ENCODE assay signal across 18 mouse cellular contexts in genomic region chr3:109062391-109062790, GRCm38 (mm10). TPM values are rescaled to one million over a fixed set of nuclear protein-coding genes. Genes with fewer than 3 reads are reported as not detected.
"Had no signal": no experiment of that assay in that cellular context is flagged by ENCODE, and none has a peak within 500 bp of the region (broad histone marks: within the 10 kb centered on the region; RNA-seq: fewer than 3 reads in every experiment).

No protein-coding gene starts in this region.

- H3K4me2 ChIP-seq: neural tube, embryonic 12.5 days; neural tube, embryonic 13.5 days; neural tube, embryonic 15.5 days; stomach, embryonic 15.5 days had no signal

- H3K9ac ChIP-seq: neural tube, embryonic 12.5 days; neural tube, embryonic 13.5 days; neural tube, embryonic 15.5 days; stomach, embryonic 15.5 days had no signal

- H3K4me1 ChIP-seq: neural tube, embryonic 12.5 days; neural tube, embryonic 13.5 days; neural tube, embryonic 15.5 days; stomach, embryonic 15.5 days had no signal

- H3K27me3 ChIP-seq: neural tube, embryonic 12.5 days; neural tube, embryonic 13.5 days; neural tube, embryonic 15.5 days; stomach, embryonic 15.5 days had no signal

- H3K4me3 ChIP-seq: neural tube, embryonic 12.5 days; neural tube, embryonic 13.5 days; neural tube, embryonic 15.5 days; stomach, embryonic 15.5 days had no signal

- DNase-seq: right cerebral cortex, postnatal 14 days; right cerebral cortex, postnatal 25 days; right cerebral cortex, postnatal 4 days; thymus, adult 18-20 months; thymus, postnatal 36 days had no signal

- H3K27ac ChIP-seq: neural tube, embryonic 12.5 days; neural tube, embryonic 13.5 days; neural tube, embryonic 15.5 days; stomach, embryonic 15.5 days had no signal

- H3K36me3 ChIP-seq: neural tube, embryonic 12.5 days; neural tube, embryonic 13.5 days; neural tube, embryonic 15.5 days; stomach, embryonic 15.5 days had no signal

- H3K9me3 ChIP-seq: neural tube, embryonic 12.5 days; neural tube, embryonic 13.5 days; neural tube, embryonic 15.5 days; stomach, embryonic 15.5 days had no signal

RNA-seq across cellular contexts. Expression of gene Slc25a54, which starts 17.9 kb away (rescaled TPM):
- total RNA-seq: neutrophil, adult 5-6 weeks had no signal
- polyA plus RNA-seq: neural tube, embryonic 12.5 days; neural tube, embryonic 13.5 days; neural tube, embryonic 14.5 days; neural tube, embryonic 15.5 days; small intestine, adult 2 months; spleen, adult 2 months; stomach, embryonic 14.5 days; stomach, embryonic 15.5 days; stomach, embryonic 16.5 days; thymus, adult 2 months; thymus, postnatal 0 days; urinary bladder, adult 2 months had no signal
